17 mouse cellular contexts compared by ENCODE assay signal in the genomic region with DNA sequence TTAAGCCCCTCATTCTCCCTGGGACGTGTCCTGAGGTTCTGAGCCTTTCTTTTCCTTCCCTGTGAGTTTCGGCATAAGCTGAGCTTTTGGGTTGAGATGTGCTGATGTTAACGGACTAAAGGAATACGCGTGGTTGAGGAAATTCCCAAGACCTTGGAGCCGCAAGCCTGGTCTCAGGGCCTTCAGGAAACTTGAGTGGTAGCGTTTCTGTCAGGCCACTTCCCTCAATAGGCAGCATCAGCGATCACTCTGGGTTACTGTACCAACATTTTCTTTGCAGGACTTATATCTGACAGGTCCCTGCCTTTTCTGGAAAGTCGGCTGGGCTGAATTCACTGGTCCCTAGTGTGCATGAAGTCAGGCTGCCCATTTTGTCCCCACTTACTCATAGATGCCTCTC. TPM values are rescaled to one million over a fixed set of nuclear protein-coding genes. Genes with fewer than 3 reads are reported as not detected.
A peak's percentile ranks its signal among the peaks of the same experiment; 100 is the strongest.
DNase-seq lines count a peak whose midpoint lies in the region; ATAC-seq and TF ChIP-seq lines count a peak whose summit lies in the region.
"Had no signal": no experiment of that assay in that cellular context is flagged by ENCODE, and none has a peak within 500 bp of the region (broad histone marks: within the 10 kb centered on the region; RNA-seq: fewer than 3 reads in every experiment).

No protein-coding gene starts in this region.

- H3K4me2 ChIP-seq in forebrain, embryonic 13.5 days = peak overlapping the region; percentile 27; the same call in 1 of the 2 replicates
- no peak overlapping the region for H3K4me2 ChIP-seq in forebrain, embryonic 14.5 days (ENCODE audit: low read length)
- no peak overlapping the region for H3K4me2 ChIP-seq in hindbrain, postnatal 0 days (ENCODE audit: low read depth, low read length)
- H3K4me2 ChIP-seq in midbrain, embryonic 11.5 days = no peak overlapping the region
- no peak overlapping the region for H3K4me2 ChIP-seq in midbrain, embryonic 15.5 days
- H3K4me2 ChIP-seq in stomach, embryonic 14.5 days (replicated peaks; ENCODE audit: low read depth, low read length) = no peak overlapping the region
- H3K4me2 ChIP-seq: embryonic facial prominence, embryonic 15.5 days; liver, embryonic 13.5 days had no signal

- no peaks in the 10 kb centered on the region for H3K36me3 ChIP-seq in forebrain, embryonic 13.5 days (ENCODE audit: poor library complexity, severe bottlenecking)
- no peaks in the 10 kb centered on the region for H3K36me3 ChIP-seq in forebrain, embryonic 14.5 days (ENCODE audit: control insufficient read depth, insufficient read depth, low read length)
- H3K36me3 ChIP-seq in hindbrain, embryonic 10.5 days = no peaks in the 10 kb centered on the region
- no peaks in the 10 kb centered on the region for H3K36me3 ChIP-seq in hindbrain, postnatal 0 days (ENCODE audit: insufficient read depth, low read length)
- no peaks in the 10 kb centered on the region for H3K36me3 ChIP-seq in midbrain, embryonic 11.5 days (ENCODE audit: control insufficient read depth, insufficient read depth, low read length)
- no peaks in the 10 kb centered on the region for H3K36me3 ChIP-seq in midbrain, embryonic 15.5 days (replicated peaks)
- H3K36me3 ChIP-seq in stomach, embryonic 14.5 days (ENCODE audit: control insufficient read depth, insufficient read depth, low read length) = no peaks in the 10 kb centered on the region
- H3K36me3 ChIP-seq: embryonic facial prominence, embryonic 15.5 days; hindbrain, embryonic 15.5 days; liver, embryonic 13.5 days; neural tube, embryonic 13.5 days had no signal

- no peak for DNase-seq in forebrain, embryonic 14.5 days (ENCODE audit: low spot score)
- no peak for DNase-seq in hindbrain, embryonic 10.5 days (ENCODE audit: low spot score)
- DNase-seq in hindbrain, postnatal 0 days (ENCODE audit: low spot score) = no peak
- peak; percentile 90 for DNase-seq in midbrain, embryonic 11.5 days (ENCODE audit: low spot score, missing footprints)
- no peak for DNase-seq in retina, embryonic 14.5 days (ENCODE audit: low spot score)
- DNase-seq: B cell, adult 2 months; cerebellum, adult 9-10 months; kidney, postnatal 14 days; layer of hippocampus, postnatal 36 days; liver, embryonic 13.5 days had no signal

- H3K9me3 ChIP-seq in forebrain, embryonic 13.5 days (replicated peaks) = no peaks in the 10 kb centered on the region
- no peaks in the 10 kb centered on the region for H3K9me3 ChIP-seq in forebrain, embryonic 14.5 days (replicated peaks; ENCODE audit: control insufficient read depth, low read length)
- no peaks in the 10 kb centered on the region for H3K9me3 ChIP-seq in hindbrain, embryonic 10.5 days
- H3K9me3 ChIP-seq in hindbrain, postnatal 0 days (ENCODE audit: low read length) = no peaks in the 10 kb centered on the region
- no peaks in the 10 kb centered on the region for H3K9me3 ChIP-seq in midbrain, embryonic 11.5 days (ENCODE audit: control insufficient read depth, low read length)
- H3K9me3 ChIP-seq in midbrain, embryonic 15.5 days = no peaks in the 10 kb centered on the region
- H3K9me3 ChIP-seq in stomach, embryonic 14.5 days (ENCODE audit: control insufficient read depth, low read depth, low read length) = no peaks in the 10 kb centered on the region
- H3K9me3 ChIP-seq: embryonic facial prominence, embryonic 15.5 days; hindbrain, embryonic 15.5 days; liver, embryonic 13.5 days; neural tube, embryonic 13.5 days had no signal

- H3K4me1 ChIP-seq in forebrain, embryonic 13.5 days = peaks cover 39% of the 10 kb centered on the region
- peaks cover 34% of the 10 kb centered on the region for H3K4me1 ChIP-seq in forebrain, embryonic 14.5 days (ENCODE audit: control insufficient read depth, insufficient read depth, low read length)
- peaks cover 35% of the 10 kb centered on the region for H3K4me1 ChIP-seq in hindbrain, embryonic 10.5 days (replicated peaks)
- peaks cover 28% of the 10 kb centered on the region for H3K4me1 ChIP-seq in hindbrain, postnatal 0 days (ENCODE audit: insufficient read depth, low read length)
- H3K4me1 ChIP-seq in midbrain, embryonic 11.5 days (ENCODE audit: control insufficient read depth, insufficient read depth, low read length) = peaks cover 25% of the 10 kb centered on the region
- H3K4me1 ChIP-seq in midbrain, embryonic 15.5 days = peaks cover 37% of the 10 kb centered on the region
- H3K4me1 ChIP-seq in stomach, embryonic 14.5 days (ENCODE audit: control insufficient read depth, insufficient read depth, low read length) = peaks cover 27% of the 10 kb centered on the region; the same call in 1 of the 2 replicates

- H3K4me3 ChIP-seq in forebrain, embryonic 13.5 days = no peak overlapping the region
- H3K4me3 ChIP-seq in forebrain, embryonic 14.5 days (ENCODE audit: low read depth, low read length) = no peak overlapping the region
- H3K4me3 ChIP-seq in hindbrain, embryonic 10.5 days = no peak overlapping the region
- H3K4me3 ChIP-seq in hindbrain, postnatal 0 days (ENCODE audit: low read length) = no peak overlapping the region
- H3K4me3 ChIP-seq in midbrain, embryonic 11.5 days (ENCODE audit: low read depth, low read length) = no peak overlapping the region
- H3K4me3 ChIP-seq in midbrain, embryonic 15.5 days = no peak overlapping the region
- H3K4me3 ChIP-seq in stomach, embryonic 14.5 days (ENCODE audit: low read depth, low read length) = no peak overlapping the region
- H3K4me3 ChIP-seq: embryonic facial prominence, embryonic 15.5 days; hindbrain, embryonic 15.5 days; liver, embryonic 13.5 days; neural tube, embryonic 13.5 days had no signal

- no peak for ATAC-seq in forebrain, embryonic 13.5 days
- no peak for ATAC-seq in forebrain, embryonic 14.5 days
- ATAC-seq in hindbrain, postnatal 0 days = no peak
- peak; percentile 5; the same call in 1 of the 2 replicates for ATAC-seq in midbrain, embryonic 11.5 days (ENCODE audit: low FRiP score)
- ATAC-seq in midbrain, embryonic 15.5 days (replicated peaks) = no peak
- ATAC-seq in stomach, embryonic 14.5 days (ENCODE audit: insufficient number of reproducible peaks, insufficient read depth, low FRiP score, low read depth) = no peak

- H3K9ac ChIP-seq in forebrain, embryonic 13.5 days = no peak overlapping the region
- no peak overlapping the region for H3K9ac ChIP-seq in forebrain, embryonic 14.5 days (ENCODE audit: low read length)
- H3K9ac ChIP-seq in hindbrain, postnatal 0 days (replicated peaks; ENCODE audit: low read length) = no peak overlapping the region
- H3K9ac ChIP-seq in midbrain, embryonic 11.5 days (ENCODE audit: low read length) = no peak overlapping the region
- no peak overlapping the region for H3K9ac ChIP-seq in midbrain, embryonic 15.5 days
- H3K9ac ChIP-seq in stomach, embryonic 14.5 days (replicated peaks; ENCODE audit: low read depth, low read length) = no peak overlapping the region; the same call in 1 of the 2 replicates
- H3K9ac ChIP-seq: embryonic facial prominence, embryonic 15.5 days; hindbrain, embryonic 15.5 days; liver, embryonic 13.5 days; neural tube, embryonic 13.5 days had no signal

- TF ChIP-seq CTCF in hindbrain, postnatal 0 days (IDR thresholded peaks at IDR 0.05; ENCODE audit: low read depth) = no peak

- WGBS in forebrain, embryonic 13.5 days = 25% methylated on average over 9 of the region's 9 CpGs
- 31% methylated on average over 9 of the region's 9 CpGs for WGBS in forebrain, embryonic 14.5 days
- WGBS in hindbrain, embryonic 10.5 days = 27% methylated on average over 9 of the region's 9 CpGs
- WGBS in hindbrain, postnatal 0 days = 35% methylated on average over 9 of the region's 9 CpGs
- 32% methylated on average over 9 of the region's 9 CpGs for WGBS in midbrain, embryonic 11.5 days
- WGBS in midbrain, embryonic 15.5 days = 26% methylated on average over 9 of the region's 9 CpGs
- 50% methylated on average over 9 of the region's 9 CpGs for WGBS in stomach, embryonic 14.5 days

- no peak overlapping the region for H3K27ac ChIP-seq in forebrain, embryonic 13.5 days
- no peak overlapping the region for H3K27ac ChIP-seq in forebrain, embryonic 14.5 days (ENCODE audit: low read depth, low read length)
- peak overlapping the region; percentile 59 for H3K27ac ChIP-seq in hindbrain, embryonic 10.5 days
- H3K27ac ChIP-seq in hindbrain, postnatal 0 days = no peak overlapping the region
- no peak overlapping the region for H3K27ac ChIP-seq in midbrain, embryonic 11.5 days (ENCODE audit: low read depth, low read length)
- H3K27ac ChIP-seq in midbrain, embryonic 15.5 days = no peak overlapping the region
- H3K27ac ChIP-seq in stomach, embryonic 14.5 days (ENCODE audit: low read length) = peak overlapping the region; percentile 85
- H3K27ac ChIP-seq: embryonic facial prominence, embryonic 15.5 days; liver, embryonic 13.5 days had no signal

- peaks cover 27% of the 10 kb centered on the region for H3K27me3 ChIP-seq in forebrain, embryonic 13.5 days
- no peaks in the 10 kb centered on the region for H3K27me3 ChIP-seq in forebrain, embryonic 14.5 days (replicated peaks; ENCODE audit: control insufficient read depth, insufficient read depth, low read length)
- H3K27me3 ChIP-seq in hindbrain, embryonic 10.5 days (ENCODE audit: insufficient read depth, poor library complexity, severe bottlenecking) = peaks cover 71% of the 10 kb centered on the region
- no peaks in the 10 kb centered on the region for H3K27me3 ChIP-seq in hindbrain, postnatal 0 days (ENCODE audit: insufficient read depth, low read length)
- peaks cover 12% of the 10 kb centered on the region for H3K27me3 ChIP-seq in midbrain, embryonic 11.5 days (ENCODE audit: control insufficient read depth, insufficient read depth, low read length)
- H3K27me3 ChIP-seq in midbrain, embryonic 15.5 days (replicated peaks) = 0 out of 2 replicates have a peak, but pooled peaks cover 5% of the 10 kb centered on the region
- 0 out of 2 replicates have a peak, but pooled peaks cover 2% of the 10 kb centered on the region for H3K27me3 ChIP-seq in stomach, embryonic 14.5 days (ENCODE audit: control insufficient read depth, insufficient read depth, low read length)
- H3K27me3 ChIP-seq: embryonic facial prominence, embryonic 15.5 days had no signal

RNA-seq across cellular contexts. Expression of a gene that starts 12.2 kb away (rescaled TPM):
- polyA plus RNA-seq in forebrain, embryonic 13.5 days (2015; fragmentation: Nextera tagmentation; extraction: Ambion mirVana) = 1.7 and 2.7 TPM in 2 replicates
- 1.9 and 2.4 TPM in 2 replicates for polyA plus RNA-seq in forebrain, embryonic 14.5 days (2014; fragmentation: Nextera tagmentation; extraction: Ambion mirVana)
- 0.96 and 1.9 TPM in 2 replicates for polyA plus RNA-seq in hindbrain, embryonic 10.5 days (2016; fragmentation: Nextera tagmentation; extraction: Ambion mirVana)
- total RNA-seq in hindbrain, postnatal 0 days (2014; rRNA removed) = 35.5 and 35.8 TPM in 2 replicates
- polyA plus RNA-seq in hindbrain, postnatal 0 days (2015; fragmentation: Nextera tagmentation; extraction: Ambion mirVana) = 5.9 and 6.1 TPM in 2 replicates
- 1.5 and 1.7 TPM in 2 replicates for polyA plus RNA-seq in midbrain, embryonic 11.5 days (2014; fragmentation: Nextera tagmentation; extraction: Ambion mirVana)
- polyA plus RNA-seq in midbrain, embryonic 15.5 days (2015; fragmentation: Nextera tagmentation; extraction: Ambion mirVana) = 6.9 and 7.0 TPM in 2 replicates
- polyA plus RNA-seq in stomach, embryonic 14.5 days (2014; fragmentation: Nextera tagmentation; extraction: Ambion mirVana) = 3.4 and 4.4 TPM in 2 replicates
- total RNA-seq: megakaryocyte progenitor cell, adult 5-6 weeks had no signal

RNA-seq across cellular contexts. Expression of a gene that starts 34.6 kb away (rescaled TPM):
- polyA plus RNA-seq in forebrain, embryonic 13.5 days (2015; fragmentation: Nextera tagmentation; extraction: Ambion mirVana) = 98.6 and 104 TPM in 2 replicates
- 116 and 132 TPM in 2 replicates for polyA plus RNA-seq in forebrain, embryonic 14.5 days (2014; fragmentation: Nextera tagmentation; extraction: Ambion mirVana)
- 107 and 111 TPM in 2 replicates for polyA plus RNA-seq in hindbrain, embryonic 10.5 days (2016; fragmentation: Nextera tagmentation; extraction: Ambion mirVana)
- total RNA-seq in hindbrain, postnatal 0 days (2014; rRNA removed) = 21.6 and 32.9 TPM in 2 replicates
- 69.9 and 71.2 TPM in 2 replicates for polyA plus RNA-seq in hindbrain, postnatal 0 days (2015; fragmentation: Nextera tagmentation; extraction: Ambion mirVana)
- 82.0 and 87.2 TPM in 2 replicates for polyA plus RNA-seq in midbrain, embryonic 11.5 days (2014; fragmentation: Nextera tagmentation; extraction: Ambion mirVana)
- 87.8 and 89.4 TPM in 2 replicates for polyA plus RNA-seq in midbrain, embryonic 15.5 days (2015; fragmentation: Nextera tagmentation; extraction: Ambion mirVana)
- polyA plus RNA-seq in stomach, embryonic 14.5 days (2014; fragmentation: Nextera tagmentation; extraction: Ambion mirVana) = 92.2 and 103 TPM in 2 replicates

Comparison
In these comparisons a context has a peak if more than half of its experiments do, and no peak if none do; other contexts are left out.
1. H3K27ac ChIP-seq: peak in hindbrain, embryonic 10.5 days (single experiment) and stomach, embryonic 14.5 days (single experiment); none in forebrain, embryonic 13.5 days (single experiment), forebrain, embryonic 14.5 days (single experiment), hindbrain, postnatal 0 days (single experiment), midbrain, embryonic 11.5 days (single experiment) and midbrain, embryonic 15.5 days (single experiment).